Comparison of ENCODE assay signal across 29 mouse cellular contexts in genomic region chr19:28634986-28635385, GRCm38 (mm10). TPM values are rescaled to one million over a fixed set of nuclear protein-coding genes. Genes with fewer than 3 reads are reported as not detected.
A peak's percentile ranks its signal among the peaks of the same experiment; 100 is the strongest.
DNase-seq lines count a peak whose midpoint lies in the region; ATAC-seq and TF ChIP-seq lines count a peak whose summit lies in the region.
"Had no signal": no experiment of that assay in that cellular context is flagged by ENCODE, and none has a peak within 500 bp of the region (broad histone marks: within the 10 kb centered on the region; RNA-seq: fewer than 3 reads in every experiment).

No protein-coding gene starts in this region.

- no peak for TF ChIP-seq CTCF in kidney, adult 2 months (conservative IDR thresholded peaks at IDR 0.05; ENCODE audit: insufficient read depth, insufficient read length, low read depth, low read length)

- peaks cover 14% of the 10 kb centered on the region; the same call in 1 of the 2 replicates for H3K4me1 ChIP-seq in kidney, adult 2 months (ENCODE audit: control insufficient read depth, insufficient read depth, low read length)
- peaks cover 17% of the 10 kb centered on the region for H3K4me1 ChIP-seq in kidney, embryonic 16.5 days (ENCODE audit: insufficient read depth, low read length)
- H3K4me1 ChIP-seq in hindbrain, embryonic 16.5 days (ENCODE audit: control insufficient read depth, insufficient read depth, low read depth, low read length), result no peaks in the 10 kb centered on the region

- no peak overlapping the region for H3K4me2 ChIP-seq in kidney, embryonic 16.5 days (replicated peaks; ENCODE audit: low read depth, low read length)
- no peak overlapping the region for H3K4me2 ChIP-seq in hindbrain, embryonic 16.5 days (ENCODE audit: low read length)
- H3K4me2 ChIP-seq: embryonic facial prominence, embryonic 13.5 days; embryonic facial prominence, embryonic 15.5 days; forebrain, embryonic 12.5 days had no signal

- H3K36me3 ChIP-seq in kidney, adult 2 months (ENCODE audit: control insufficient read depth, insufficient read depth, low read length), result no peaks in the 10 kb centered on the region
- H3K36me3 ChIP-seq in kidney, embryonic 16.5 days (ENCODE audit: insufficient read depth, low read length), result no peaks in the 10 kb centered on the region
- H3K36me3 ChIP-seq in hindbrain, embryonic 16.5 days (ENCODE audit: control insufficient read depth, insufficient read depth, low read length), result no peaks in the 10 kb centered on the region
- H3K36me3 ChIP-seq: embryonic facial prominence, embryonic 13.5 days; embryonic facial prominence, embryonic 15.5 days; forebrain, embryonic 10.5 days; forebrain, embryonic 12.5 days; G1E had no signal

- no peak for ATAC-seq in kidney, embryonic 16.5 days (ENCODE audit: low FRiP score, low TSS enrichment)
- ATAC-seq in hindbrain, embryonic 16.5 days, result no peak
- ATAC-seq in inflammation-experienced regulatory T-cells, adult 6 months, result no peak
- ATAC-seq: activated CD4-positive, CD25-positive, alpha-beta regulatory T cell, adult 4 months; CD4-positive, CD25-positive, alpha-beta regulatory T cell, adult 4 months; forebrain, embryonic 14.5 days; forebrain, embryonic 16.5 days; Patski had no signal

- H3K9me3 ChIP-seq in kidney, embryonic 16.5 days (ENCODE audit: low read length), result no peaks in the 10 kb centered on the region
- H3K9me3 ChIP-seq in hindbrain, embryonic 16.5 days (ENCODE audit: control insufficient read depth, low read length), result no peaks in the 10 kb centered on the region
- H3K9me3 ChIP-seq: embryonic facial prominence, embryonic 13.5 days; embryonic facial prominence, embryonic 15.5 days; forebrain, embryonic 10.5 days; forebrain, embryonic 12.5 days; G1E had no signal

- H3K4me3 ChIP-seq in kidney, adult 2 months (ENCODE audit: insufficient read depth, low read depth, low read length), result no peak overlapping the region
- H3K4me3 ChIP-seq in kidney, embryonic 16.5 days (ENCODE audit: low read length), result no peak overlapping the region
- H3K4me3 ChIP-seq in hindbrain, embryonic 16.5 days (ENCODE audit: low read length), result no peak overlapping the region
- H3K4me3 ChIP-seq: embryonic facial prominence, embryonic 13.5 days; embryonic facial prominence, embryonic 15.5 days; erythroblast, embryonic 14.5 days; forebrain, embryonic 10.5 days; forebrain, embryonic 12.5 days had no signal

- H3K27me3 ChIP-seq in kidney, adult 2 months (replicated peaks; ENCODE audit: control insufficient read depth, insufficient read depth, low read length), result no peaks in the 10 kb centered on the region
- H3K27me3 ChIP-seq in kidney, embryonic 16.5 days (ENCODE audit: insufficient read depth, low read length), result no peaks in the 10 kb centered on the region
- H3K27me3 ChIP-seq in hindbrain, embryonic 16.5 days (replicated peaks; ENCODE audit: control insufficient read depth, insufficient read depth, low read length), result no peaks in the 10 kb centered on the region
- H3K27me3 ChIP-seq: CH12.LX; embryonic facial prominence, embryonic 13.5 days; embryonic facial prominence, embryonic 15.5 days; Patski had no signal

- peak overlapping the region; percentile 37; the same call in 1 of the 2 replicates for H3K27ac ChIP-seq in kidney, adult 2 months (ENCODE audit: insufficient read depth, low read depth, low read length)
- no peak overlapping the region for H3K27ac ChIP-seq in kidney, embryonic 16.5 days (ENCODE audit: low read length)
- H3K27ac ChIP-seq in hindbrain, embryonic 16.5 days (ENCODE audit: low read depth, low read length), result no peak overlapping the region
- H3K27ac ChIP-seq: embryonic facial prominence, embryonic 13.5 days; embryonic facial prominence, embryonic 15.5 days; forebrain, embryonic 10.5 days; forebrain, embryonic 12.5 days had no signal

- no peak for DNase-seq in kidney, adult 2 months
- peak; percentile 2 for DNase-seq in testis, postnatal 10 days (ENCODE audit: low spot score)
- DNase-seq in testis, postnatal 14 days (ENCODE audit: low spot score), result no peak
- peak; percentile 86 for DNase-seq in R1 (ENCODE audit: low read depth, low spot score)
- DNase-seq: adrenal gland, adult 8-10 months; adrenal gland, postnatal 14 days; adrenal gland, postnatal 36 days; B cell, adult 2 months; cerebellum, adult 11-12 months; cerebellum, adult 2 months; cerebellum, adult 9-11 months; cerebellum, postnatal 14 days; cerebellum, postnatal 36 days; embryo, embryonic 11 days had no signal

- WGBS in kidney, adult 2 months, result 84% methylated on average over 3 of the region's 3 CpGs
- 97% methylated on average over 3 of the region's 3 CpGs for WGBS in kidney, embryonic 16.5 days
- 87% methylated on average over 3 of the region's 3 CpGs for WGBS in hindbrain, embryonic 16.5 days

- no peak for TF ChIP-seq POLR2A in kidney, adult 2 months (IDR thresholded peaks at IDR 0.05; ENCODE audit: low read depth, low read length)

- H3K9ac ChIP-seq in kidney, embryonic 16.5 days (replicated peaks; ENCODE audit: low read length), result no peak overlapping the region
- no peak overlapping the region for H3K9ac ChIP-seq in hindbrain, embryonic 16.5 days (ENCODE audit: low read depth, low read length)
- H3K9ac ChIP-seq: embryonic facial prominence, embryonic 13.5 days; embryonic facial prominence, embryonic 15.5 days; forebrain, embryonic 12.5 days had no signal

RNA-seq across cellular contexts. Expression of gene Glis3, which starts 44.9 kb away (rescaled TPM):
- polyA plus RNA-seq in kidney, adult 2 months (2012; rRNA removed), result 23.7 and 28.7 TPM in 2 replicates
- polyA plus RNA-seq in kidney, embryonic 16.5 days (2015; fragmentation: Nextera tagmentation; extraction: Ambion mirVana), result 9.0 and 10.1 TPM in 2 replicates
- 2.5 and 2.9 TPM in 2 replicates for polyA plus RNA-seq in hindbrain, embryonic 16.5 days (2015; fragmentation: Nextera tagmentation; extraction: Ambion mirVana)
- under 1 TPM in 1 of 3 experiments, not detected in 2; 0.05 TPM for polyA plus RNA-seq in inflammation-experienced regulatory T-cells, adult 6 months (2017; shearing (Covaris generic))
- polyA plus RNA-seq: G1E had no signal

Comparison
In these comparisons a context has a peak if more than half of its experiments do, and no peak if none do; other contexts are left out.
1. DNase-seq: peak in testis, postnatal 10 days (single experiment) and R1 (single experiment); none in kidney, adult 2 months (single experiment) and testis, postnatal 14 days (single experiment).